Mouse (Mus musculus) neural tube, embryonic 11.5 days (tissue): ENCODE results near the gene Cass4. TPM values are rescaled to one million over a fixed set of nuclear protein-coding genes. Genes with fewer than 3 reads are reported as not detected.

Source experiments
- ATAC-seq: fragments of 200-750 bp; cut with Nextera tagmentation; 2 replicates; pipeline ENCODE4 v1.8.0; 2017; ENCODE audit warnings: moderate number of reproducible peaks, mild to moderate bottlenecking, moderate TSS enrichment, moderate library complexity; ENCODE audit not compliant: insufficient read depth, low FRiP score, low TSS enrichment
- DNase-seq: peaks from one replicate; pipeline ENCODE4 v3.0.0-alpha.2; 2015; ENCODE audit warnings: low spot score
- H3K27ac ChIP-seq: fragments of 300-500 bp; sonication (generic); 2 replicates; pipeline ENCODE4 v1.5.1; 2014; ENCODE audit warnings: low read depth, mild to moderate bottlenecking, low read length
- H3K27me3 ChIP-seq: fragments of 300-500 bp; sonication (generic); 2 replicates; pipeline ENCODE4 v1.6.1; 2014; ENCODE audit warnings: mild to moderate bottlenecking, low read length, mixed read lengths; ENCODE audit not compliant: control insufficient read depth, insufficient read depth
- H3K36me3 ChIP-seq: fragments of 300-500 bp; sonication (generic); 2 replicates; pipeline ENCODE4 v1.6.1; 2014; ENCODE audit warnings: mild to moderate bottlenecking, low read length, moderate library complexity, mixed read lengths; ENCODE audit not compliant: control insufficient read depth, insufficient read depth
- H3K4me1 ChIP-seq: fragments of 300-500 bp; sonication (generic); 2 replicates; pipeline ENCODE4 v1.6.1; 2014; ENCODE audit warnings: low read length, mixed read lengths; ENCODE audit not compliant: control insufficient read depth, insufficient read depth
- H3K4me2 ChIP-seq: fragments of 300-500 bp; sonication (generic); 2 replicates; pipeline ENCODE4 v1.6.1; 2014; ENCODE audit warnings: low read depth, mild to moderate bottlenecking, moderate library complexity
- H3K4me3 ChIP-seq: fragments of 300-500 bp; sonication (generic); 2 replicates; pipeline ENCODE4 v1.5.1; 2014; ENCODE audit warnings: low read depth, low read length
- H3K9ac ChIP-seq: fragments of 300-500 bp; sonication (generic); 2 replicates; pipeline ENCODE4 v1.6.1; 2014; ENCODE audit warnings: mild to moderate bottlenecking, low read length
- H3K9me3 ChIP-seq: fragments of 300-500 bp; sonication (generic); 2 replicates; pipeline ENCODE4 v1.6.1; 2016; ENCODE audit warnings: low read length; ENCODE audit not compliant: control insufficient read depth
- WGBS: fragments of 180-500 bp; shearing (Covaris S2); extraction: QIAGEN DNeasy Blood & Tissue Kit; methylation state at CpG from one replicate; pipeline ENCODE4 v1.1.7; 2014; 5-methylcytosine and 5-hydroxymethylcytosine counted together
- polyA plus RNA-seq: library from polyadenylated mRNA; unstranded; fragments of >200 nt; fragmentation: Nextera tagmentation; extraction: Ambion mirVana; gene quantifications from 2 replicates; pipeline ENCODE4 v1.2.1, GENCODE M21; 2014

Cass4 gene
- polyA plus RNA-seq, 1 experiment from 2014 or later, result 0.36 TPM

DNA sequence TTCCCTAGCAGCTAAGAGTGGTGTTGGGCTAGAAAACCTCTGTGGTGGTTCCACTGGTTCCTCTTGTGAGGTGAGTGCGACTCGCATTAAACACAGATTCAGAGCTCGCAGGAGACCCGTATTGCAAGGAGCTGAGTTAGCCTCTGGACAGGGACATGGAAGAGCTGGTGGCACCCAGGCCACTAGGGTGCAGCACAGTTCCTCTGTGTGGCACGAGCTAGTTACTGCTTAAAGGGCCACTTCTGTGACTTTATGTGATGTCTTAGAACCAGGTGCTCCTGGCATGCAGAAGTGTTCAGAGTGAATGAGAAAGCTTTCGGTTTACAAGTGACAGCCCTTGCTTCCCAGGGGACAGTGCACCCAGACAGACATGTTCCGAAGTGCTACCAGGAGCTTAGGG is 15.3 kb upstream of the Cass4 start:
- no peak overlapping the region for H3K4me2 ChIP-seq
- ATAC-seq (no peak), DNase-seq (peak; percentile 49)
- H3K4me3 ChIP-seq, result no peak overlapping the region
- H3K36me3 ChIP-seq, result peaks cover 51% of the 10 kb centered on the region
- H3K9me3 ChIP-seq, result no peaks in the 10 kb centered on the region
- no peak overlapping the region for H3K9ac ChIP-seq
- 83% methylated on average over 7 of the region's 7 CpGs for WGBS
- H3K27ac ChIP-seq, result no peak overlapping the region
- no peaks in the 10 kb centered on the region for H3K4me1 ChIP-seq
- H3K27me3 ChIP-seq, result no peaks in the 10 kb centered on the region

DNA sequence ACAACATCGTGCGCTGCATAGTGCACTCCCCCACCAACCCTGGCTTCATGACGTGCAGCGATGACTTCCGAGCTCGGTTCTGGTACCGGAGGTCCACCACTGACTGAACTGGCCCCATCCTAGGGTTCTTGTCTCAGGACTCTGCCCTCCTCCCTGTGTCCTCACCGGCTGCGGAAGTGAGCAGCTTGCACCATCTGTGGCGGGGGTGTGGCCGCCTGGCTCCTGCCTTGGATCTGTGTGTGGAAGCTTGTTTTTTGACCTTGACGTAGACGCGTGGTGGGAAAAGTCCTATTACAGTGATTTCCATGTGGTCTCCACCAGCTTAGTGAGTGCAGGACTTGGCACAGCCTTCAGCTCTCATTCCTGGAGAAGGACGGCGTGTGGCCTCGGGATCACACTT is 13.1 kb upstream of the Cass4 start:
- H3K27me3 ChIP-seq, result no peaks in the 10 kb centered on the region
- no peaks in the 10 kb centered on the region for H3K9me3 ChIP-seq
- H3K36me3 ChIP-seq, result peaks cover 39% of the 10 kb centered on the region
- no peak overlapping the region for H3K4me2 ChIP-seq
- H3K4me1 ChIP-seq, result no peaks in the 10 kb centered on the region
- no peak overlapping the region for H3K4me3 ChIP-seq
- H3K27ac ChIP-seq, result no peak overlapping the region
- ATAC-seq (no peak), DNase-seq (no peak)
- 96% methylated on average over 17 of the region's 17 CpGs for WGBS
- no peak overlapping the region for H3K9ac ChIP-seq

DNA sequence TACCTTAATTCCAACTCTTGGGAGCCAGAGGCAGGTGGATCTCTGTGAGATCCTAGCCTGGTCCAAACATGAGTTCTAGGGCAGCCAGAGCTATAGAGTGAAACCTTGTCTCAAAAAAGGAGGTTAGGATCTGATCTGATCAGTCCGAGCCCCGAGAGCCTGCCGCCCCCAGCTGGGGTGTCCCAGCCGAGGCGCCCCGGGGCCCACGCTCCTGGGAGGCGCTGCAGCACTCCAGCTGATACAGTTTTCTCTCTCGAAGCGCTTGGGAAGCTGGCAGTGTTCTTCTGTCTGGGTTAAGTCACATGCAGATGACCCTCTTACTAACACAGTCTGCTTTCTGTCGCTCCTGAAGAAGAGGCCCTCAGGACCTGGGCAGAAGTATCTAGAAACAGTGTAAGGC is 12.3 kb upstream of the Cass4 start:
- Histone ChIP-seq H3K36me3 (peaks cover 31% of the 10 kb centered on the region), H3K9ac (no peak overlapping the region), H3K27me3 (no peaks in the 10 kb centered on the region), H3K4me2 (no peak overlapping the region), H3K4me3 (no peak overlapping the region), H3K9me3 (no peaks in the 10 kb centered on the region), H3K4me1 (no peaks in the 10 kb centered on the region), H3K27ac (no peak overlapping the region)
- DNase-seq (no peak), ATAC-seq (no peak)
- WGBS, result 93% methylated on average over 11 of the region's 11 CpGs

DNA sequence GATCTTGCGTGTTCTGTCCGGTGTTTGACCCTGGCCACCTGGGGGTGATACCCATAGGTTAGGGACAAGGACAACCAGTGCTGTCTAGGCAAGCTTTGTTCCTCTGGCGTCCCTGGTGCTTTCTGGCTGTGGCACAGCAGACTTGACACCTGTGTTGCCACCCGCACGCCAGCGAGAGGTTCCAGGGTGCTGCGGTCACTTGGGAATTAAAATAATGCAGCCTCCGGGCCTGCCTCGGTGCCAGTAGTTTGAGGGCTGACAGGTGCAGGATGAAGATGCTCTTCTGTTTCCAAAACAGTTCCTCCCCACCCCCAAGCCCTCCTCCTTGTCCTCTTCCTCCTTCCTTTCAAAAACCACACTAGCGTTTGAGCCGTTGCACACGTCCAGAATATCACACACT is 11.7 kb upstream of the Cass4 start:
- no peak for ATAC-seq
- WGBS, result 94% methylated on average over 12 of the region's 12 CpGs
- peaks cover 31% of the 10 kb centered on the region for H3K36me3 ChIP-seq
- no peak overlapping the region for H3K9ac ChIP-seq
- H3K4me1 ChIP-seq, result no peaks in the 10 kb centered on the region
- no peak overlapping the region for H3K27ac ChIP-seq
- DNase-seq, result no peak
- H3K9me3 ChIP-seq, result no peaks in the 10 kb centered on the region
- no peak overlapping the region for H3K4me2 ChIP-seq
- H3K4me3 ChIP-seq, result no peak overlapping the region
- H3K27me3 ChIP-seq, result no peaks in the 10 kb centered on the region

DNA sequence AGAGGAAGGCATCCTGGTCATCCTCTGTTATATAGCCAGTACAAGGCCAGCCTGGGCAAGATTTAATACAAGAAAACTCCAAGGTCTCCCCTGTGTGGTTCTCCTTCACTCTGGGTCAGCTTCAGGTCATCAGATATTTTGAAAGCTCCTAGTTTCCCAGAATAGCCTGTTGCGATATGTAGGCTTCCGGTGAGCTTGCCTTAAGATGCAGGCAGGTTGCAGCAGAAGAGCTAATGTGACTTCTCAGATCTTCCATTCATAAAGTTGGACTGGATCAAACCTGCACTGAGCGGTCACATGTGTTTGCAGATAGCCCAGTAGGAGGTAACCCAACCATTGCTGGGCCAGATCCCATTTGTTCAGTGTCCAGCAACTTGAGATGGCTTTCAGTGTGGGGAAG is 8.9 kb upstream of the Cass4 start:
- Histone ChIP-seq H3K4me1 (no peaks in the 10 kb centered on the region), H3K9ac (no peak overlapping the region), H3K36me3 (peaks cover 17% of the 10 kb centered on the region), H3K4me2 (no peak overlapping the region), H3K27me3 (no peaks in the 10 kb centered on the region), H3K4me3 (no peak overlapping the region), H3K9me3 (no peaks in the 10 kb centered on the region), H3K27ac (no peak overlapping the region)
- no peak for ATAC-seq
- no peak for DNase-seq
- 88% methylated on average over 3 of the region's 3 CpGs for WGBS

DNA sequence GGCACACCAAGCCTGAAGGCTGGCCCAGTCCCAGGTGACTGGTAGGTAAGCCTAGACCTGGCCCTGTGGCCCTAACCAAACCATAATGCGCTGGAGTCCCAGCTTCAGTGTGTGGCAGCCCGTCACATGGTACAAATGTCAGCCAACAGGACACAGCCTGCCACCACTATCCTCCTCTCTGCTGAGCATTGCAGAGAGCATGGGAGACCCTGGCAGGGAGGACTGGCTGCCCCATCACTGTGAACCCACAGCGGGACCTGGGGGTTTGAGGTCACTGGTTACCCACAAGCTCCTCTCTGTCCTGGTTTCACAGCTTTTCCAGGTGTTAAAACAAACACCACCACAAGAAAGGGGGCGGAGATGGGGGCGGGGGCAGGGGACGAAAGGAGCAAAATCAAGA is 3.3 kb upstream of the Cass4 start:
- no peak overlapping the region for H3K4me2 ChIP-seq
- DNase-seq, result no peak
- H3K27ac ChIP-seq, result no peak overlapping the region
- no peaks in the 10 kb centered on the region for H3K9me3 ChIP-seq
- H3K9ac ChIP-seq, result no peak overlapping the region
- no peaks in the 10 kb centered on the region for H3K27me3 ChIP-seq
- ATAC-seq, result no peak
- H3K36me3 ChIP-seq, result no peaks in the 10 kb centered on the region
- H3K4me3 ChIP-seq, result no peak overlapping the region
- H3K4me1 ChIP-seq, result no peaks in the 10 kb centered on the region
- 28% methylated on average over 6 of the region's 6 CpGs for WGBS

DNA sequence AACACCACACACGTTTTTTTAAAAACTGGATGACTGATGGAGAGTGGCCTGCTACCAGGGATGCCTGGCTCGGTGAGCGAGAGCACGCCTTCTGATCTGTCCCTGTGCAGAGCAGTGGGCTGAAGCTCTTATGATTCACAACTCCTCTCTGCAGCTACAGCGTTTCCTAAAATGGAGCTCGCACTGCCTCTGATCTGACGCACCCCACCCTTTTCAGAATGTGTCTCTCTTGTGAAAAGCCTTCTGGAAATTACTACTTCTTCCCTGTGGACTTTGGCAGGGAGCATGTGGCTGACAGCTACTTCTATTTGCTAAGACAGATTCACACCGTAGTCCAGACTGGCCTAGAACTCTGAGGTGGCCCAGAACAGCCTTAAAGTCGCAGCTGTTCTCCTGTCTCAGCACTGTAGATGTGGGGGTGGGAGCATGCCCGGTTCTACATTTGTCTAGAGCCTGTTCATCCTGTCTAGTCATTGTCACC is 1.5 kb upstream of the Cass4 start:
- DNase-seq (no peak), ATAC-seq (no peak)
- Histone ChIP-seq H3K27me3 (no peaks in the 10 kb centered on the region), H3K27ac (no peak overlapping the region), H3K4me3 (no peak overlapping the region), H3K9ac (no peak overlapping the region), H3K9me3 (no peaks in the 10 kb centered on the region), H3K4me2 (no peak overlapping the region), H3K4me1 (no peaks in the 10 kb centered on the region), H3K36me3 (no peaks in the 10 kb centered on the region)
- WGBS, result 76% methylated on average over 10 of the region's 10 CpGs

DNA sequence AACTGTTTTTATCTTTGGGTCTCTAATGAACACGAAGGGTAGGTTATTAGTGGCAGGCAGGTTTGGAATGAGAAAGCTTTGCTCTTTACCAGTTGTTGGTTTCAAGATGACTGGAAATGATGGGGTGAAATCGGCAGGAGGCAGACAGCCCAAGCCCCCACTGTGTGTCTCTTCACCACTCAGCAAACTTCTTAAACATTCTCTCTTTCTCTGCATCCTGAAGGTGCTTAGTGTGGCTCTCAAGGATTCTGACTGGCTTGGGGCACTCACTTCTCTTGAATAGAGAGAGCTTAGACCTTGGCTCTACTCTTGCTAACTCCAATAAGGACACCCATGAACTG is 428 bp downstream of the Cass4 start:
- H3K4me1 ChIP-seq, result no peaks in the 10 kb centered on the region
- no peak overlapping the region for H3K9ac ChIP-seq
- no peak overlapping the region for H3K27ac ChIP-seq
- no peak for ATAC-seq
- H3K4me3 ChIP-seq, result no peak overlapping the region
- no peaks in the 10 kb centered on the region for H3K36me3 ChIP-seq
- H3K4me2 ChIP-seq, result no peak overlapping the region
- WGBS, result 75% methylated on average over 2 of the region's 2 CpGs
- no peaks in the 10 kb centered on the region for H3K27me3 ChIP-seq
- H3K9me3 ChIP-seq, result no peaks in the 10 kb centered on the region
- no peak for DNase-seq

DNA sequence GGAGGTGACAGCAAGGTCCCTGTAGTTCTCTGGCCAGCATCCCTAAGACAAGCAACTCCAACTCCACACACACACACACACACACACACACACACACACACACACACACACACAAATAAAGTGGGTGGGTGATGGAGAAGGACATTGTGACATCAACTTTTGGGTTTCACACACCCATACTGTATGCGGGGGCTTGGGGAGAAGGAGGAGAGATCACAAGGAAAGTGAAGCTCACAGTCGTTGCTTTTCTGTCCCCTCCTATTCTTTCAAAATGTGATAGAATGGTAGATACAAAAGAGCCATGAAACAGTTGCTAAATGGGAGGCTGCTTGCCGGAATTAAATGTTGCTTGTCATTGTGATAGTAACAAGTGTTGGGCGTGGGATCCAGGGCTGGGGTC is 1.1 kb downstream of the Cass4 start:
- Histone ChIP-seq H3K27ac (no peak overlapping the region), H3K4me2 (no peak overlapping the region), H3K9ac (no peak overlapping the region), H3K27me3 (no peaks in the 10 kb centered on the region), H3K9me3 (no peaks in the 10 kb centered on the region), H3K4me1 (no peaks in the 10 kb centered on the region), H3K4me3 (no peak overlapping the region), H3K36me3 (no peaks in the 10 kb centered on the region)
- no peak for ATAC-seq
- DNase-seq, result no peak
- WGBS, result 76% methylated on average over 4 of the region's 4 CpGs
